27 mouse cellular contexts compared by ENCODE assay signal in the genomic region with DNA sequence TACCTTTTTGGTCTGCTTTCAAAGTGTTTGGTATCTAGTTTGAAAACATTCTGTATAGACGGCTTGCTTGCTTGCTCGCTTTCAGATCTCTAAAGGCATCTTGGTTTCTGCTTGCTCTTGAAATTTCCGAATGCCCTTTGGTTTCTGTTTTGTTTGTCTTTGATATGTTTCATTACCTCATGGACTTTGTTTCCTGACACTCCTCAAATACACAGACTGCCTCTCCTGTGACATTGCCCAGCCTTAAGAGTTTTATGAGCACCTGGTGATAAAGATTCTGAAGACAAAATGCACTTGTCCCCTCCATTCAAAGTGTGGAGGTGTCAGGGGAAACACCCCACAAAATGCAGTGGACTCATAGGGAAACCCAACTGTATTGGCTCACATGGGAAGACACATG. TPM values are rescaled to one million over a fixed set of nuclear protein-coding genes. Genes with fewer than 3 reads are reported as not detected.
DNase-seq lines count a peak whose midpoint lies in the region; ATAC-seq and TF ChIP-seq lines count a peak whose summit lies in the region.
"Had no signal": no experiment of that assay in that cellular context is flagged by ENCODE, and none has a peak within 500 bp of the region (broad histone marks: within the 10 kb centered on the region; RNA-seq: fewer than 3 reads in every experiment).

No protein-coding gene starts in this region.

- no peak overlapping the region for H3K4me3 ChIP-seq in liver, postnatal 0 days (ENCODE audit: low read depth, low read length)
- H3K4me3 ChIP-seq in liver, embryonic 12.5 days, result no peak overlapping the region
- H3K4me3 ChIP-seq in stomach, embryonic 15.5 days (replicated peaks), result no peak overlapping the region
- no peak overlapping the region for H3K4me3 ChIP-seq in midbrain, embryonic 13.5 days (replicated peaks)
- H3K4me3 ChIP-seq: embryonic facial prominence, embryonic 12.5 days; forebrain, embryonic 10.5 days; forebrain, embryonic 15.5 days; heart, embryonic 12.5 days; limb, embryonic 10.5 days; limb, embryonic 15.5 days; myocyte; neural tube, embryonic 12.5 days had no signal

- TF ChIP-seq EP300 in liver, postnatal 0 days (IDR thresholded peaks at IDR 0.05; ENCODE audit: low read depth), result no peak

- H3K9me3 ChIP-seq in liver, postnatal 0 days (ENCODE audit: low read length), result no peaks in the 10 kb centered on the region
- H3K9me3 ChIP-seq in liver, embryonic 12.5 days (replicated peaks), result no peaks in the 10 kb centered on the region
- H3K9me3 ChIP-seq in stomach, embryonic 15.5 days, result no peaks in the 10 kb centered on the region
- no peaks in the 10 kb centered on the region for H3K9me3 ChIP-seq in midbrain, embryonic 13.5 days
- H3K9me3 ChIP-seq: embryonic facial prominence, embryonic 12.5 days; forebrain, embryonic 10.5 days; forebrain, embryonic 15.5 days; heart, embryonic 12.5 days; limb, embryonic 10.5 days; limb, embryonic 15.5 days; neural tube, embryonic 12.5 days had no signal

- H3K4me1 ChIP-seq in liver, postnatal 0 days (ENCODE audit: insufficient read depth), result no peaks in the 10 kb centered on the region
- H3K4me1 ChIP-seq in liver, embryonic 12.5 days, result peaks cover 8% of the 10 kb centered on the region; the same call in 1 of the 2 replicates
- no peaks in the 10 kb centered on the region for H3K4me1 ChIP-seq in stomach, embryonic 15.5 days
- peaks cover 15% of the 10 kb centered on the region for H3K4me1 ChIP-seq in midbrain, embryonic 13.5 days (replicated peaks)
- H3K4me1 ChIP-seq: embryonic facial prominence, embryonic 12.5 days; limb, embryonic 15.5 days had no signal

- H3K4me2 ChIP-seq in liver, postnatal 0 days (ENCODE audit: low read depth, low read length), result no peak overlapping the region; the same call in 1 of the 2 replicates
- no peak overlapping the region for H3K4me2 ChIP-seq in liver, embryonic 12.5 days
- H3K4me2 ChIP-seq in stomach, embryonic 15.5 days, result peak overlapping the region; percentile 5; the same call in 1 of the 2 replicates
- no peak overlapping the region for H3K4me2 ChIP-seq in midbrain, embryonic 13.5 days (replicated peaks)
- H3K4me2 ChIP-seq: embryonic facial prominence, embryonic 12.5 days; forebrain, embryonic 15.5 days; limb, embryonic 15.5 days; midbrain, embryonic 11.5 days; neural tube, embryonic 12.5 days had no signal

- H3K27me3 ChIP-seq in liver, postnatal 0 days (ENCODE audit: insufficient read depth, low read length), result no peaks in the 10 kb centered on the region
- no peaks in the 10 kb centered on the region for H3K27me3 ChIP-seq in liver, embryonic 12.5 days (replicated peaks)
- H3K27me3 ChIP-seq in stomach, embryonic 15.5 days (replicated peaks), result no peaks in the 10 kb centered on the region
- no peaks in the 10 kb centered on the region for H3K27me3 ChIP-seq in midbrain, embryonic 13.5 days
- H3K27me3 ChIP-seq: embryonic facial prominence, embryonic 12.5 days; forebrain, embryonic 15.5 days; heart, embryonic 12.5 days; limb, embryonic 15.5 days; neural tube, embryonic 12.5 days; Patski had no signal

- peak overlapping the region; percentile 56; the same call in 1 of the 2 replicates for H3K27ac ChIP-seq in liver, postnatal 0 days (ENCODE audit: low read depth)
- H3K27ac ChIP-seq in liver, embryonic 12.5 days, result no peak overlapping the region
- peak overlapping the region; percentile 44; the same call in 1 of the 2 replicates for H3K27ac ChIP-seq in stomach, embryonic 15.5 days
- H3K27ac ChIP-seq in midbrain, embryonic 13.5 days, result no peak overlapping the region
- H3K27ac ChIP-seq: embryonic facial prominence, embryonic 12.5 days; forebrain, embryonic 10.5 days; forebrain, embryonic 15.5 days; limb, embryonic 10.5 days; limb, embryonic 15.5 days; neural tube, embryonic 12.5 days had no signal

- H3K9ac ChIP-seq in liver, postnatal 0 days (replicated peaks), result no peak overlapping the region
- no peak overlapping the region for H3K9ac ChIP-seq in liver, embryonic 12.5 days
- no peak overlapping the region for H3K9ac ChIP-seq in stomach, embryonic 15.5 days
- no peak overlapping the region for H3K9ac ChIP-seq in midbrain, embryonic 13.5 days (replicated peaks)
- H3K9ac ChIP-seq: embryonic facial prominence, embryonic 12.5 days; forebrain, embryonic 15.5 days; heart, embryonic 12.5 days; limb, embryonic 15.5 days; neural tube, embryonic 12.5 days had no signal

- no peaks in the 10 kb centered on the region for H3K36me3 ChIP-seq in liver, postnatal 0 days (replicated peaks; ENCODE audit: insufficient read depth, low read length)
- no peaks in the 10 kb centered on the region for H3K36me3 ChIP-seq in liver, embryonic 12.5 days
- no peaks in the 10 kb centered on the region for H3K36me3 ChIP-seq in stomach, embryonic 15.5 days
- H3K36me3 ChIP-seq in midbrain, embryonic 13.5 days, result no peaks in the 10 kb centered on the region
- H3K36me3 ChIP-seq: embryonic facial prominence, embryonic 12.5 days; forebrain, embryonic 10.5 days; forebrain, embryonic 15.5 days; heart, embryonic 12.5 days; limb, embryonic 10.5 days; limb, embryonic 15.5 days; neural tube, embryonic 12.5 days had no signal

- peak; percentile 11 for DNase-seq in kidney, adult 18-20 months
- no peak for DNase-seq in kidney, postnatal 10 days
- no peak for DNase-seq in liver, postnatal 0 days
- DNase-seq: adrenal gland, postnatal 14 days; cerebellum, adult 11 months; cerebellum, adult 9-11 months; embryo, embryonic 11 days; gastrocnemius, postnatal 25 days; layer of hippocampus, postnatal 36 days; lung, postnatal 36 days; right cerebral cortex, adult 18-20 months; thymus, postnatal 25 days had no signal

- ATAC-seq in liver, postnatal 0 days, result no peak
- no peak for ATAC-seq in liver, embryonic 12.5 days
- ATAC-seq in stomach, embryonic 15.5 days (ENCODE audit: insufficient read depth, low FRiP score, low read depth), result peak; percentile 67
- ATAC-seq in midbrain, embryonic 13.5 days, result no peak
- ATAC-seq in erythroid progenitor cell, adult 5-6 weeks (replicated peaks; ENCODE audit: low FRiP score, poor library complexity, severe bottlenecking), result no peak
- ATAC-seq: forebrain, embryonic 15.5 days; hindbrain, embryonic 16.5 days; Patski had no signal

- WGBS in liver, postnatal 0 days (ENCODE audit: insufficient replicate concordance), result 49% methylated on average over 3 of the region's 3 CpGs
- WGBS in liver, embryonic 12.5 days (ENCODE audit: insufficient replicate concordance), result 64% methylated on average over 3 of the region's 3 CpGs
- 50% methylated on average over 3 of the region's 3 CpGs for WGBS in stomach, embryonic 15.5 days
- WGBS in midbrain, embryonic 13.5 days, result 89% methylated on average over 3 of the region's 3 CpGs

- TF ChIP-seq CTCF in liver, postnatal 0 days (IDR thresholded peaks at IDR 0.05; ENCODE audit: low read depth), result no peak

RNA-seq across cellular contexts. Expression of a gene that starts 29.5 kb away (rescaled TPM):
- polyA plus RNA-seq in liver, postnatal 0 days (2015; fragmentation: Nextera tagmentation; extraction: Ambion mirVana), result 1.9 and 2.4 TPM in 2 replicates
- polyA plus RNA-seq in liver, embryonic 12.5 days (2016; fragmentation: Nextera tagmentation; extraction: Ambion mirVana), result 2.9 and 3.0 TPM in 2 replicates
- polyA plus RNA-seq in stomach, embryonic 15.5 days (2015; fragmentation: Nextera tagmentation; extraction: Ambion mirVana), result 5.1 and 5.6 TPM in 2 replicates
- polyA plus RNA-seq in midbrain, embryonic 13.5 days (2015; fragmentation: Nextera tagmentation; extraction: Ambion mirVana), result 5.8 and 7.1 TPM in 2 replicates
- 34.0 and 37.5 TPM in 2 replicates for total RNA-seq in erythroid progenitor cell, adult 5-6 weeks (2015; ENCODE audit: low replicate concordance)
- total RNA-seq in erythroid progenitor cell, adult 5-6 weeks (2017; ENCODE audit: low replicate concordance), result 33.8 and 48.0 TPM in 2 replicates

RNA-seq across cellular contexts. Expression of a gene that starts 30.4 kb away (rescaled TPM):
- polyA plus RNA-seq in liver, postnatal 0 days (2015; fragmentation: Nextera tagmentation; extraction: Ambion mirVana), result 46.0 and 47.5 TPM in 2 replicates
- 184 and 189 TPM in 2 replicates for polyA plus RNA-seq in liver, embryonic 12.5 days (2016; fragmentation: Nextera tagmentation; extraction: Ambion mirVana)
- 117 and 120 TPM in 2 replicates for polyA plus RNA-seq in stomach, embryonic 15.5 days (2015; fragmentation: Nextera tagmentation; extraction: Ambion mirVana)
- polyA plus RNA-seq in midbrain, embryonic 13.5 days (2015; fragmentation: Nextera tagmentation; extraction: Ambion mirVana), result 74.1 and 76.7 TPM in 2 replicates
- total RNA-seq in erythroid progenitor cell, adult 5-6 weeks (2015; ENCODE audit: low replicate concordance), result 21.8 and 22.3 TPM in 2 replicates
- total RNA-seq in erythroid progenitor cell, adult 5-6 weeks (2017; ENCODE audit: low replicate concordance), result 28.1 and 33.8 TPM in 2 replicates

RNA-seq across cellular contexts. Expression of a gene that starts 47.3 kb away (rescaled TPM):
- 4.7 and 5.2 TPM in 2 replicates for polyA plus RNA-seq in liver, postnatal 0 days (2015; fragmentation: Nextera tagmentation; extraction: Ambion mirVana)
- polyA plus RNA-seq in liver, embryonic 12.5 days (2016; fragmentation: Nextera tagmentation; extraction: Ambion mirVana), result 5.2 and 6.0 TPM in 2 replicates
- 28.3 TPM in 2 replicates for polyA plus RNA-seq in stomach, embryonic 15.5 days (2015; fragmentation: Nextera tagmentation; extraction: Ambion mirVana)
- polyA plus RNA-seq in midbrain, embryonic 13.5 days (2015; fragmentation: Nextera tagmentation; extraction: Ambion mirVana), result 23.3 and 27.0 TPM in 2 replicates
- 2.1 and 2.2 TPM in 2 replicates for total RNA-seq in erythroid progenitor cell, adult 5-6 weeks (2015; ENCODE audit: low replicate concordance)
- total RNA-seq in erythroid progenitor cell, adult 5-6 weeks (2017; ENCODE audit: low replicate concordance), result not detected in 2 replicates

Comparison
In these comparisons a context has a peak if more than half of its experiments do, and no peak if none do; other contexts are left out.
1. H3K27ac ChIP-seq: peak in liver, postnatal 0 days (single experiment) and stomach, embryonic 15.5 days (single experiment); none in liver, embryonic 12.5 days (single experiment) and midbrain, embryonic 13.5 days (single experiment).